Mouse (Mus musculus) layer of hippocampus, postnatal 25 days (tissue): ENCODE measurements at regions not wholly inside any gene's neighbourhood (a gene's known extent, or its start where the extent isn't known, plus 50 kb on each side); places are given as distances from the start of the nearest gene placed in this dataset.

Experiments
- DNase-seq, 2 experiments: peaks; one replicate each; pipeline ENCODE4 v3.0.0; 2022; ENCODE audit warnings: mixed read lengths in 2 of 2, low spot score in 1 of 2; ENCODE audit errors: extremely low spot score in 1 of 2

GRCm38 (mm10) chr5:126008321-126008720, 476.7 kb downstream of the Tmem132b start:
- DNase-seq: no peak

GRCm38 (mm10) chr5:126019781-126020180, 488.2 kb downstream of the Tmem132b start:
- DNase-seq: no peak

- no peak for DNase-seq
These were observed 492.3 kb downstream of the Tmem132b start for GRCm38 (mm10) chr5:126023906-126024305.

- DNase-seq: no peak
These were observed 503.3 kb downstream of the Tmem132b start for GRCm38 (mm10) chr5:126034846-126035245.

GRCm38 (mm10) chr5:126036686-126037085, 505.1 kb downstream of the Tmem132b start:
- no peak for DNase-seq

- DNase-seq: peak in 1 of 2 experiments; percentile 19
These were observed 514.2 kb downstream of the Tmem132b start for GRCm38 (mm10) chr5:126045761-126046160.

GRCm38 (mm10) chr5:126063644-126064043, 532.1 kb downstream of the Tmem132b start:
- no peak for DNase-seq

- DNase-seq: no peak
These were observed 547.8 kb downstream of the Tmem132b start for GRCm38 (mm10) chr5:126079281-126079838.

- DNase-seq: no peak
These were observed 556.8 kb downstream of the Tmem132b start for GRCm38 (mm10) chr5:126088251-126088914.

GRCm38 (mm10) chr5:126093196-126093595, 561.6 kb downstream of the Tmem132b start:
- DNase-seq: no peak

GRCm38 (mm10) chr5:126096616-126097261, 565.2 kb downstream of the Tmem132b start:
- DNase-seq: peak in 1 of 2 experiments; percentile 36

GRCm38 (mm10) chr5:126097262-126097628, 565.7 kb downstream of the Tmem132b start:
- DNase-seq: no peak

GRCm38 (mm10) chr5:126098433-126098832, 566.9 kb downstream of the Tmem132b start:
- no peak for DNase-seq

GRCm38 (mm10) chr5:126099931-126100330, 568.4 kb downstream of the Tmem132b start:
- DNase-seq: no peak

GRCm38 (mm10) chr5:126104464-126104863, 572.9 kb downstream of the Tmem132b start:
- no peak for DNase-seq

GRCm38 (mm10) chr5:126104883-126105282, 573.3 kb downstream of the Tmem132b start:
- no peak for DNase-seq

- no peak for DNase-seq
These were observed 573.9 kb downstream of the Tmem132b start for GRCm38 (mm10) chr5:126105446-126105845.

- DNase-seq: no peak
These were observed 575.4 kb downstream of the Tmem132b start for GRCm38 (mm10) chr5:126107020-126107419.

GRCm38 (mm10) chr5:126108837-126109236, 577.3 kb downstream of the Tmem132b start:
- DNase-seq: no peak

GRCm38 (mm10) chr5:126117291-126117690, 585.7 kb downstream of the Tmem132b start:
- no peak for DNase-seq

- DNase-seq: no peak
These were observed 586.4 kb downstream of the Tmem132b start for GRCm38 (mm10) chr5:126117906-126118521.
